Mouse (Mus musculus): ENCODE results near the gene Cwc22.

GRCm38 (mm10) chr2:77892573-77892972, 53.6 kb downstream of the Cwc22 start:
- no peak for TF ChIP-seq CTCF (conservative IDR thresholded peaks at IDR 0.05; ENCODE audit: insufficient read depth, insufficient read length, low read depth, low read length)
- no peak for TF ChIP-seq POLR2A (IDR thresholded peaks at IDR 0.05; ENCODE audit: low read depth, low read length)
